Mouse (Mus musculus) forebrain, embryonic 10.5 days (tissue): ENCODE data around the gene Defb43. TPM values are rescaled to one million over a fixed set of nuclear protein-coding genes. Genes with fewer than 3 reads are reported as not detected.
A peak's percentile ranks its signal among the peaks of the same experiment; 100 is the strongest.

Experiments used
- DNase-seq: peaks from one replicate; pipeline ENCODE4 v3.0.0-alpha.2; 2017; ENCODE audit warnings: low spot score; ENCODE audit errors: extremely low spot score
- H3K27ac ChIP-seq: fragments of 300-500 bp; sonication (generic); 2 replicates; pipeline ENCODE4 v1.5.1; 2016; ENCODE audit warnings: mild to moderate bottlenecking
- H3K27me3 ChIP-seq: fragments of 300-500 bp; sonication (generic); 2 replicates; pipeline ENCODE4 v1.6.1; 2016; ENCODE audit warnings: mild to moderate bottlenecking; ENCODE audit not compliant: poor library complexity, severe bottlenecking
- H3K36me3 ChIP-seq: fragments of 300-500 bp; sonication (generic); replicated peaks from 2 replicates; pipeline ENCODE4 v1.6.1; 2016; ENCODE audit warnings: mild to moderate bottlenecking, moderate library complexity
- H3K4me1 ChIP-seq: fragments of 300-500 bp; sonication (generic); 2 replicates; pipeline ENCODE4 v1.6.1; 2016
- H3K4me3 ChIP-seq: fragments of 300-500 bp; sonication (generic); 2 replicates; pipeline ENCODE4 v1.5.1; 2016; ENCODE audit warnings: mild to moderate bottlenecking, moderate library complexity
- H3K9me3 ChIP-seq: fragments of 300-500 bp; sonication (generic); 2 replicates; pipeline ENCODE4 v1.6.1; 2016; ENCODE audit warnings: mild to moderate bottlenecking, moderate library complexity
- WGBS: fragments of 180-500 bp; shearing (Covaris S2); methylation state at CpG from one replicate; pipeline ENCODE4 v1.1.7; 2016; 5-methylcytosine and 5-hydroxymethylcytosine counted together
- polyA plus RNA-seq: library from polyadenylated mRNA; unstranded; fragments of >200 nt; fragmentation: Nextera tagmentation; extraction: Ambion mirVana; gene quantifications from 2 replicates; pipeline ENCODE4 v1.2.1, GENCODE M21; 2016

Gene Defb43
- polyA plus RNA-seq, 1 experiment from 2014 or later: not detected

GRCm38 (mm10) chr14:63014667-63015066 lies 3.1 kb downstream of the Defb43 start:
- Histone ChIP-seq H3K27me3 (no peaks in the 10 kb centered on the region), H3K4me1 (no peaks in the 10 kb centered on the region), H3K36me3 (no peaks in the 10 kb centered on the region), H3K27ac (no peak overlapping the region), H3K4me3 (no peak overlapping the region), H3K9me3 (no peaks in the 10 kb centered on the region)
- WGBS: 92% methylated on average over 4 of the region's 4 CpGs
- DNase-seq: no peak

- Histone ChIP-seq H3K9me3 (no peaks in the 10 kb centered on the region), H3K4me3 (no peak overlapping the region), H3K36me3 (no peaks in the 10 kb centered on the region), H3K27me3 (no peaks in the 10 kb centered on the region), H3K4me1 (no peaks in the 10 kb centered on the region), H3K27ac (no peak overlapping the region)
- no peak for DNase-seq
- 59% methylated on average over 6 of the region's 6 CpGs for WGBS
Observed at GRCm38 (mm10) chr14:63020524-63021156, 9.1 kb downstream of the Defb43 start.

GRCm38 (mm10) chr14:63046691-63047090 lies 35.1 kb downstream of the Defb43 start, which contains the start of gene Defb42:
Gene Defb42 (plus strand): TSS chr14:63046991.
- no peaks in the 10 kb centered on the region for H3K4me1 ChIP-seq
- no peaks in the 10 kb centered on the region for H3K27me3 ChIP-seq
- WGBS: 76% methylated on average over 3 of the region's 3 CpGs
- no peak within 1 kb of the TSS for H3K27ac ChIP-seq
- no peak within 1 kb of the TSS for H3K4me3 ChIP-seq
- H3K9me3 ChIP-seq: no peaks in the 10 kb centered on the region
- no peak for DNase-seq
- no peaks in the 10 kb centered on the region for H3K36me3 ChIP-seq

GRCm38 (mm10) chr14:63049910-63050370 lies 38.4 kb downstream of the Defb43 start, which contains the start of gene Defb30:
Gene Defb30 (minus strand): TSS chr14:63049960.
- Histone ChIP-seq H3K36me3 (no peaks in the 10 kb centered on the region), H3K27me3 (no peaks in the 10 kb centered on the region), H3K27ac (no peak within 1 kb of the TSS), H3K4me1 (peaks cover 5% of the 10 kb centered on the region), H3K4me3 (no peak within 1 kb of the TSS), H3K9me3 (no peaks in the 10 kb centered on the region)
- DNase-seq: no peak
- 82% methylated on average over 10 of the region's 14 CpGs for WGBS

- H3K27ac ChIP-seq: no peak overlapping the region
- peaks cover 7% of the 10 kb centered on the region for H3K4me1 ChIP-seq
- H3K27me3 ChIP-seq: no peaks in the 10 kb centered on the region
- H3K36me3 ChIP-seq: no peaks in the 10 kb centered on the region
- no peaks in the 10 kb centered on the region for H3K9me3 ChIP-seq
- H3K4me3 ChIP-seq: no peak overlapping the region
- WGBS: 32% methylated on average over 5 of the region's 5 CpGs
- DNase-seq: peak; percentile 64
Observed at GRCm38 (mm10) chr14:63050769-63051168, 39.2 kb downstream of the Defb43 start.

GRCm38 (mm10) chr14:63054729-63055128 lies 43.2 kb downstream of the Defb43 start:
- Histone ChIP-seq H3K9me3 (no peaks in the 10 kb centered on the region), H3K4me3 (no peak overlapping the region), H3K27me3 (no peaks in the 10 kb centered on the region), H3K27ac (peak overlapping the region; percentile 21; the same call in 1 of the 2 replicates), H3K36me3 (no peaks in the 10 kb centered on the region), H3K4me1 (peaks cover 7% of the 10 kb centered on the region)
- 39% methylated on average over 6 of the region's 6 CpGs for WGBS
- no peak for DNase-seq

- 87% methylated on average over 10 of the region's 10 CpGs for WGBS
Observed at GRCm38 (mm10) chr14:63060361-63060760, 48.8 kb downstream of the Defb43 start.

GRCm38 (mm10) chr14:63062184-63062583 lies 50.6 kb downstream of the Defb43 start:
- no peak for DNase-seq
- Histone ChIP-seq H3K36me3 (no peaks in the 10 kb centered on the region), H3K4me3 (no peak overlapping the region), H3K4me1 (peaks cover 4% of the 10 kb centered on the region; the same call in 1 of the 2 replicates), H3K27ac (no peak overlapping the region), H3K9me3 (no peaks in the 10 kb centered on the region), H3K27me3 (no peaks in the 10 kb centered on the region)
- 87% methylated on average over 2 of the region's 2 CpGs for WGBS

More at GRCm38 (mm10) chr14:63060361-63060760, 48.8 kb downstream of the Defb43 start:
- H3K27ac ChIP-seq: no peak overlapping the region
- H3K4me3 ChIP-seq: no peak overlapping the region
- no peaks in the 10 kb centered on the region for H3K36me3 ChIP-seq
- H3K4me1 ChIP-seq: no peaks in the 10 kb centered on the region
- DNase-seq: no peak
- no peaks in the 10 kb centered on the region for H3K9me3 ChIP-seq
- no peaks in the 10 kb centered on the region for H3K27me3 ChIP-seq

GRCm38 (mm10) chr14:63065391-63065790 lies 53.8 kb downstream of the Defb43 start:
- Histone ChIP-seq H3K36me3 (no peaks in the 10 kb centered on the region), H3K27ac (no peak overlapping the region), H3K4me3 (no peak overlapping the region), H3K9me3 (no peaks in the 10 kb centered on the region), H3K4me1 (peaks cover 4% of the 10 kb centered on the region; the same call in 1 of the 2 replicates), H3K27me3 (no peaks in the 10 kb centered on the region)
- WGBS: 86% methylated on average over 5 of the region's 5 CpGs
- DNase-seq: no peak

- H3K27ac ChIP-seq: peak overlapping the region; percentile 51; the same call in 1 of the 2 replicates
- no peak overlapping the region for H3K4me3 ChIP-seq
- H3K36me3 ChIP-seq: no peaks in the 10 kb centered on the region
- H3K27me3 ChIP-seq: no peaks in the 10 kb centered on the region
- peaks cover 4% of the 10 kb centered on the region; the same call in 1 of the 2 replicates for H3K4me1 ChIP-seq
- 37% methylated on average over 16 of the region's 16 CpGs for WGBS
- no peaks in the 10 kb centered on the region for H3K9me3 ChIP-seq
- DNase-seq: peak; percentile 52
Observed at GRCm38 (mm10) chr14:63066630-63067310, 55.2 kb downstream of the Defb43 start.

Other genes starting within 250 kb of the Defb43 start
- gene Wdfy2, start 174.1 kb upstream of the Defb43 start, polyA plus RNA-seq: 15.5 TPM in 2 replicates
- not detected in 2 replicates for gene Defb48, start 27.3 kb upstream of the Defb43 start, polyA plus RNA-seq
- gene Defb47, start 13.7 kb upstream of the Defb43 start, polyA plus RNA-seq: not detected in 2 replicates
- not detected in 2 replicates for gene Defb42, start 35.2 kb downstream of the Defb43 start, polyA plus RNA-seq
- gene Defb30, start 38.2 kb downstream of the Defb43 start, polyA plus RNA-seq: not detected in 2 replicates